Mouse (Mus musculus): ENCODE data around the gene Rcor1. TPM values are rescaled to one million over a fixed set of nuclear protein-coding genes. Genes with fewer than 3 reads are reported as not detected.

The Rcor1 gene
- polyA plus RNA-seq, 1 experiment from 2014 or later: 13.1 TPM

GRCm38 (mm10) chr12:111165146-111165812, 126.1 kb downstream of the Rcor1 start:
- peak overlapping the region; percentile 85 for H3K4me3 ChIP-seq (replicated peaks)
- 68% methylated on average over 10 of the region's 10 CpGs for WGBS
- peaks cover 3% of the 10 kb centered on the region; the same call in 1 of the 2 replicates for H3K36me3 ChIP-seq
- H3K9me3 ChIP-seq: no peaks in the 10 kb centered on the region
- peak overlapping the region; percentile 89; the same call in 1 of the 2 replicates for H3K9ac ChIP-seq (replicated peaks)
- H3K4me1 ChIP-seq (replicated peaks): peaks cover 25% of the 10 kb centered on the region
- H3K27ac ChIP-seq: peak overlapping the region; percentile 78
- ATAC-seq (ENCODE audit: insufficient number of reproducible peaks, insufficient read depth, low FRiP score, low TSS enrichment, low read depth): peak; percentile 46
- no peaks in the 10 kb centered on the region for H3K27me3 ChIP-seq
- peak overlapping the region; percentile 90 for H3K4me2 ChIP-seq

Other genes with a start within 250 kb of the Rcor1 start
- 5.7 and 6.7 TPM in 2 replicates for gene Mok, start 198.4 kb upstream of the Rcor1 start, polyA plus RNA-seq (2016; fragmentation: Nextera tagmentation; extraction: Ambion mirVana)
- gene Zfp839, start 189.1 kb upstream of the Rcor1 start, polyA plus RNA-seq (2016; fragmentation: Nextera tagmentation; extraction: Ambion mirVana): 8.2 and 8.6 TPM in 2 replicates
- 62.8 and 73.1 TPM in 2 replicates for gene Cinp, start 150.2 kb upstream of the Rcor1 start, polyA plus RNA-seq (2016; fragmentation: Nextera tagmentation; extraction: Ambion mirVana)
- 5.2 and 6.1 TPM in 2 replicates for gene Tecpr2, start 150.1 kb upstream of the Rcor1 start, polyA plus RNA-seq (2016; fragmentation: Nextera tagmentation; extraction: Ambion mirVana)
- 15.4 and 16.7 TPM in 2 replicates for gene Ankrd9, start 60.3 kb upstream of the Rcor1 start, polyA plus RNA-seq (2016; fragmentation: Nextera tagmentation; extraction: Ambion mirVana)
- 13.8 and 14.1 TPM in 2 replicates for gene Traf3, start 127.0 kb downstream of the Rcor1 start, polyA plus RNA-seq (2016; fragmentation: Nextera tagmentation; extraction: Ambion mirVana)
- gene 4930595D18Rik, start 145.1 kb downstream of the Rcor1 start, polyA plus RNA-seq (2016; fragmentation: Nextera tagmentation; extraction: Ambion mirVana): not detected in 2 replicates
- 0.20 and 0.74 TPM in 2 replicates for gene Amn, start 231.7 kb downstream of the Rcor1 start, polyA plus RNA-seq (2016; fragmentation: Nextera tagmentation; extraction: Ambion mirVana)